Mouse (Mus musculus) brain, embryonic 14.5 days (tissue): ENCODE data around the gene Omp.
A peak's percentile ranks its signal among the peaks of the same experiment; 100 is the strongest.

Experiments
- CTCF ChIP-seq: fragments of 200-500 bp; IDR thresholded peaks from 2 replicates; pipeline ENCODE4 v1.5.1; 2012; ENCODE audit warnings: inconsistent platforms, mild to moderate bottlenecking, moderate library complexity, borderline replicate concordance; ENCODE audit not compliant: insufficient read depth, insufficient read length; ENCODE audit errors: extremely low read depth
- POLR2A ChIP-seq: fragments of 200-500 bp; IDR thresholded peaks from 2 replicates; pipeline ENCODE4 v1.6.1; 2012; ENCODE audit warnings: mild to moderate bottlenecking, inconsistent platforms, borderline replicate concordance; ENCODE audit not compliant: poor library complexity, insufficient read depth, insufficient read length, severe bottlenecking; ENCODE audit errors: extremely low read depth

DNA sequence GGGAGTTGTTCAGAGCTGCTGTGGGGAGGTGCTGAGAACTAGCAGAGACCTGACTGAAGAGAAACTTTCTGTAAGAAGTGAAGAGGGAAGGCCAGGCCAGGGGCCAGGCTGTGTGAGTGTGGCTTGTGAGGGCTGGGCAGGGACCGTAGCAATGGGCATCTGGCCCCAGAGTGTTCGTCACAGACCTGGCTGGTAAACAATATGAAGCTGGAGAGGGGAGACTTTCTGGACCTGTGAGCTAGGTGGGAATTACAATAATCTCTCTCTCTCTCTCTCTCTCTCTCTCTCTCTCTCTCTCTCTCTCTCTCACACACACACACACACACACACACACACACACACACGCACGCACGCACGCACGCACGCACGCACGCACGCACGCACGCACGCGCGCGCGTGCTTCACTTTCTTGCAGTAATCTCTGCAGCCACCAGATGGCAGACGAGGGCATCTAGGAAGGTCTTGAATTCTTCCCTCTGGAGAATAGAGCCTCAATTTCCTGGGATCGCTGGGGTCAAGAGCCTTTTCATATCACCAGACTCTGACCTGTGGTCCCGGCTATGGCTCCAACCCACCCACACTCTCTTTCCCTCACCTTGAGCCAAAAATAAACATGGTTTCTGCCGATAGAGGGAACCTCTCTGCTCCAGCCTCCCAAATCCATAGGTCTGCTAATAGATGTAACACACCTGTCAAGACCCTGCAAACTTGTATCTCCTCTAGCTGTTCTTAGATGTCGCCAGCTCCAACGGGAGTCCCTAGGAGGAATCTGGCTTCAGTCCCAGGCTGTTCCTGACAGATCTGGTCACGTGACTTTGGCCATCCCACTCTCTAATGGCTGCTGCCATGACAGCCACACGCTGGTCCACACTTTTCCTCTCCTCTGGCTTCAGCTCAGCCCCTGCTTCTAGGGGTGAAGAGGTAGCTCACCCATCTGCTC, 42.0 kb downstream of the Omp start:
- TF ChIP-seq CTCF: peak; percentile 66
- no peak for TF ChIP-seq POLR2A
